Mouse (Mus musculus) liver, adult (tissue): ENCODE measurements around the gene Fchsd2.

Experiments used
- GATA4 ChIP-seq: IDR thresholded peaks from 2 replicates; pipeline ENCODE4 v1.6.1; 2014; ENCODE audit warnings: mild to moderate bottlenecking, low read length; ENCODE audit not compliant: insufficient replicate concordance

Gene Fchsd2

GRCm38 (mm10) chr7:101272466-101273160, 179.9 kb downstream of the Fchsd2 start:
- TF ChIP-seq GATA4: no peak

- no peak for TF ChIP-seq GATA4
Measured at GRCm38 (mm10) chr7:101282721-101283120, 190.1 kb downstream of the Fchsd2 start.

GRCm38 (mm10) chr7:101284504-101284903, 191.8 kb downstream of the Fchsd2 start:
- TF ChIP-seq GATA4: no peak

- no peak for TF ChIP-seq GATA4
Measured at GRCm38 (mm10) chr7:101286891-101287290, 194.2 kb downstream of the Fchsd2 start.

GRCm38 (mm10) chr7:101287820-101288219, 195.2 kb downstream of the Fchsd2 start:
- no peak for TF ChIP-seq GATA4

- no peak for TF ChIP-seq GATA4
Measured at GRCm38 (mm10) chr7:101288436-101288835, 195.8 kb downstream of the Fchsd2 start.

- TF ChIP-seq GATA4: no peak
Measured at GRCm38 (mm10) chr7:101290401-101290800, 197.7 kb downstream of the Fchsd2 start.

GRCm38 (mm10) chr7:101291211-101291610, 198.5 kb downstream of the Fchsd2 start:
- TF ChIP-seq GATA4: no peak

GRCm38 (mm10) chr7:101291641-101292040, 199.0 kb downstream of the Fchsd2 start:
- no peak for TF ChIP-seq GATA4

GRCm38 (mm10) chr7:101292086-101292485, 199.4 kb downstream of the Fchsd2 start:
- TF ChIP-seq GATA4: no peak

- TF ChIP-seq GATA4: no peak
Measured at GRCm38 (mm10) chr7:101292696-101293095, 200.0 kb downstream of the Fchsd2 start.

GRCm38 (mm10) chr7:101293138-101293537, 200.5 kb downstream of the Fchsd2 start:
- no peak for TF ChIP-seq GATA4

GRCm38 (mm10) chr7:101293611-101294010, 200.9 kb downstream of the Fchsd2 start:
- TF ChIP-seq GATA4: no peak

- TF ChIP-seq GATA4: no peak
Measured at GRCm38 (mm10) chr7:101295438-101295837, 202.8 kb downstream of the Fchsd2 start.

- TF ChIP-seq GATA4: no peak
Measured at GRCm38 (mm10) chr7:101296252-101297022, 203.8 kb downstream of the Fchsd2 start.

- TF ChIP-seq GATA4: no peak
Measured at GRCm38 (mm10) chr7:101297023-101297405, 204.4 kb downstream of the Fchsd2 start.
